Mouse (Mus musculus) kidney, embryonic 15.5 days (tissue): ENCODE measurements at regions not wholly inside any gene's neighbourhood (a gene's known extent, or its start where the extent isn't known, plus 50 kb on each side); places are given as distances from the start of the nearest gene placed in this dataset.
"Not testable (repeated sequence)": the region's sequence is repeated elsewhere in the genome, so short reads cannot be mapped to it uniquely, and the experiment has no call there.

Experiments used
- ATAC-seq: fragments of 200-750 bp; cut with Nextera tagmentation; replicated peaks from 2 replicates; pipeline ENCODE4 v1.8.0; 2017; ENCODE audit warnings: moderate TSS enrichment; ENCODE audit not compliant: low FRiP score
- H3K27ac ChIP-seq: fragments of 300-500 bp; sonication (generic); 2 replicates; pipeline ENCODE4 v1.5.1; 2015; ENCODE audit warnings: mild to moderate bottlenecking, inconsistent platforms
- H3K27me3 ChIP-seq: fragments of 300-500 bp; sonication (generic); 2 replicates; pipeline ENCODE4 v1.6.1; 2015; ENCODE audit warnings: inconsistent platforms
- H3K36me3 ChIP-seq: fragments of 300-500 bp; sonication (generic); 2 replicates; pipeline ENCODE4 v1.6.1; 2015; ENCODE audit warnings: inconsistent platforms
- H3K4me1 ChIP-seq: fragments of 300-500 bp; sonication (generic); 2 replicates; pipeline ENCODE4 v1.6.1; 2015; ENCODE audit warnings: inconsistent platforms
- H3K4me2 ChIP-seq: fragments of 300-500 bp; sonication (generic); 2 replicates; pipeline ENCODE4 v1.6.1; 2015; ENCODE audit warnings: moderate library complexity, mild to moderate bottlenecking, inconsistent platforms
- H3K4me3 ChIP-seq: fragments of 300-500 bp; sonication (generic); replicated peaks from 2 replicates; pipeline ENCODE4 v1.5.1; 2015; ENCODE audit warnings: mild to moderate bottlenecking, inconsistent platforms
- H3K9ac ChIP-seq: fragments of 300-500 bp; sonication (generic); 2 replicates; pipeline ENCODE4 v1.6.1; 2015; ENCODE audit warnings: mild to moderate bottlenecking, inconsistent platforms
- H3K9me3 ChIP-seq: fragments of 300-500 bp; sonication (generic); replicated peaks from 2 replicates; pipeline ENCODE4 v1.6.1; 2016; ENCODE audit warnings: inconsistent platforms
- WGBS: fragments of 180-500 bp; shearing (Covaris S2); methylation state at CpG from one replicate; pipeline ENCODE4 v1.1.7; 2015; ENCODE audit warnings: mixed read lengths; 5-methylcytosine and 5-hydroxymethylcytosine counted together

DNA sequence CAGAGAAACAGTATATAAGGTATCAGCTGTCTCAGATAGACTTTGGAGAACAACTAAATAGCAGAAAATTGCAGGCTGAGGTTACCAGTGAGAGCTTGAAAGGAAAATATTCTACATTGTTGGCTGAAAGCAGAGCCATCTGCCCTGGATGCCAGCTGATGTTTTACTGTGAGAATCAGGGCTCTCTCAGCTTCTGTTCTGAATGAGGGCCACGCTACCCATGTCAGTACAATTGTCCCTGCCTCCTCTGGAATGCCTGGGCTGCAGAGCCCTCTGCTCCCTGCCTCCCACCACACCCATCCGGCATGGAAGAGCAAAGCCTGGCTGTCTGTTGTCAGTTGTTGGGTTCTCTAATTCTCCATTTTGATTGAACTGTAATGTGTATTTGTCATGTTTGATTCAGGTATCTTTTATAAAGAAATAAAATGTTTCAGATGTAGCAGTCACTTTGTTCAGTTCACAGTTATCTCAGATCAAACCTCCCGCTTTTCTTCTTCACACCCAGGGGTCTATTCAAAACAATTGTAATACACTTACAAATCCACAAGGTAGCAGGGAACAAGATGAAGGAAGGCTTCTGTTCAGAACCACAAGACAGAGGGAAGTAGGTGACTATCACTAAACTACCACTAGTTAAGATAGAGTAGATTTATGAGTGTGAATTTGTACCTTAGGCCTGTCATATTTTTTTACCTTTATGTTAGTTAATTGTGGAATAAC, 404.0 kb upstream of the Pou3f2 start:
- no peaks in the 10 kb centered on the region for H3K9me3 ChIP-seq
- H3K9ac ChIP-seq = no peak overlapping the region
- H3K27me3 ChIP-seq = no peaks in the 10 kb centered on the region
- H3K4me3 ChIP-seq = no peak overlapping the region
- WGBS = 50% methylated on average over 3 of the region's 3 CpGs
- ATAC-seq = no peak
- no peaks in the 10 kb centered on the region for H3K4me1 ChIP-seq
- H3K36me3 ChIP-seq = no peaks in the 10 kb centered on the region
- no peak overlapping the region for H3K27ac ChIP-seq
- H3K4me2 ChIP-seq = no peak overlapping the region

DNA sequence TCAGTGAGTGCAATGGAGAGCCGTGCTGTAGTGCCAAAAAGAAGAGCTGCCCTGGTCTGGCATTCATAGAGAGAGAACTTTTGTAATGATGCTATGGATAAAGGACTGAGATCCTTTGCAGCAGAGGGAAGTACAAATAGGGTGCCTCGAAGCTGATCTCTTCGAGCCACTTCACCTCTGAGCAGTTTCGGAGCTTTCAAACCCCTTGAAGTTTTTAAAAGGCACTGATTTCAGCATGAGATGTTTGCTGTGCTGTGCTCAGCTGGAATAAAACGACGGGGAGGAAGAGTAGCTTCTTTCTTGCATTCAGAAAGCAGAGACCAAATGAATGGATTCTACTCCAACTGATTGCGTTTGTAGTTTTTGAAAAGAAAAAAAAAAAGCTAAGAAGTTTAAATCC, 392.5 kb upstream of the Pou3f2 start:
- 33% methylated on average over 7 of the region's 7 CpGs for WGBS
- Histone ChIP-seq H3K9ac (no peak overlapping the region), H3K9me3 (no peaks in the 10 kb centered on the region), H3K4me3 (no peak overlapping the region), H3K4me1 (no peaks in the 10 kb centered on the region), H3K36me3 (no peaks in the 10 kb centered on the region), H3K27me3 (no peaks in the 10 kb centered on the region), H3K4me2 (no peak overlapping the region), H3K27ac (no peak overlapping the region)
- no peak for ATAC-seq

DNA sequence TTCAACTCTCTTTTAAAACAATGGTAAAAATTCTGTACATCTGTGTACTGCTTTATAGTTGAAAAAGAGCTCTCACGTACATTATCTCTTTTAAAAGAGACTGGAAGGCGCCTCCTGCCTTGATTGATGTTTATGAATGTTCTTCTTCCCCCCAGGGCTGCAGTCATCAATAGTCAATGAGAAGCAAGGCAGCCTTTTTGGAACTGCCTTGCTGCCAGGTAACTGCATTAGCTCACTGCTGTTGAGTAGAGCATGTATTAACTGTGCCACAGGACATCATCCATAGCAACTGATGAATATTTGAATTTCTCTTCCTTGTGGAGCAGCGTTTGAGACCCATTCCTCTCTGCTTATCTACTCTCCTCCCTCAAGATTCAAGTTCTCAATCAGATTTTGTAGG, 387.2 kb upstream of the Pou3f2 start:
- Histone ChIP-seq H3K27me3 (no peaks in the 10 kb centered on the region), H3K4me1 (no peaks in the 10 kb centered on the region), H3K9ac (no peak overlapping the region), H3K4me3 (no peak overlapping the region), H3K27ac (no peak overlapping the region), H3K4me2 (no peak overlapping the region), H3K36me3 (no peaks in the 10 kb centered on the region), H3K9me3 (no peaks in the 10 kb centered on the region)
- ATAC-seq = no peak
- 77% methylated on average over 3 of the region's 3 CpGs for WGBS

DNA sequence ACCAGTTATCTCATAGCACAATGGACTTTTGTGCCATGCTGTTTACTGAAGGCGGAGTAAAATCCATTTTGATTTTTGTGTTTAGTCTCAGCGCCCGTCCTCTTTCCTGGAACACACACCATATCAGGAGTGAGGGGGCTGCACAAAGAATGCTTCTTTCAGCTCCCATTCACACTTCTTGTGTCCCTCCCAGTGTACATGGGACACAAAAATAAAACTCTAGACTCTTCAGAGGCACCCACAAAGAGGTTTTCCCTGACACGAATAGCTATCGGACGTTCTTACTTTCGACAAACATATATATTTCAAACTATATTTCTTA, 347.9 kb upstream of the Pou3f2 start:
- ATAC-seq = no peak
- WGBS = 81% methylated on average over 7 of the region's 7 CpGs
- no peak overlapping the region for H3K4me2 ChIP-seq

DNA sequence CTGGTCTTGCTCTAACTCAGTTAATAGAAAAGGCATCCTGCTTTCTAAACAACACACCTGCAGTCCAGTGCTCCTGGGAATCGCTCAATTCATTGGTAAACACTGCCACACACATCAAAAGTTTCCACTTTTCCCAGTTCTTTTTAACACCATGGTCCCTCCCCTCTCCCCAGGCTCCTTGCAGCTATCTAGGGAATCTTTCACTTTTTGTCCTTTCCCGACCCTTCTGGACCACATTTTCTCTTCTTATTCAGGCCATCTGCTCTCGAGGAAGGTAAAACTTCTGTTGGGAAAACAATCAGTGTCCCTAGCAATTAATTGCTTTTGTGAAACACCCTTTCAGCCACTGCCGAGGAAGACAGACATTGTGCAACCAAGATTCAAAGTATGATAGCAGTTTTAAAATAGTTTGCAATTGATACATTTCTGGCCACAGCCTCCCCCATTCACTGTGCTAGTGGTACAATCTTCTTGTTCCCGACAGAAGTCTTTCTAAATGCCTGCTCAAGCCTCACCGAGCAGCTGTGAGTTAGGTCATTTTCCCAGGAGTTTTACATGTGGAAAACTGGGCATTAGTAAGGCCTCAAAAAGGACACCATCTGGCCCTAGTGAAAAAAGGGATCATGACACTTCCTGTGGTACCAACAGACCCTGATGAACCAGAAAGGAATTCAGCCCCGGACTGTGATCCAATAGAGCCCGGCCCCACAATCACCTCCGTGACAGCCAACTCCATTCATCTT, 347.4 kb upstream of the Pou3f2 start:
- no peak overlapping the region for H3K4me3 ChIP-seq
- no peak overlapping the region for H3K9ac ChIP-seq
- H3K4me1 ChIP-seq = no peaks in the 10 kb centered on the region
- no peaks in the 10 kb centered on the region for H3K36me3 ChIP-seq
- no peaks in the 10 kb centered on the region for H3K27me3 ChIP-seq
- 14% methylated on average over 9 of the region's 9 CpGs for WGBS
- H3K4me2 ChIP-seq = peak overlapping the region; percentile 9; the same call in 1 of the 2 replicates
- H3K27ac ChIP-seq = no peak overlapping the region
- ATAC-seq = no peak
- H3K9me3 ChIP-seq = no peaks in the 10 kb centered on the region

More for the DNA sequence above, 347.9 kb upstream of the Pou3f2 start:
- H3K4me1 ChIP-seq = no peaks in the 10 kb centered on the region
- H3K27ac ChIP-seq = no peak overlapping the region
- no peak overlapping the region for H3K4me3 ChIP-seq
- H3K9ac ChIP-seq = no peak overlapping the region
- H3K9me3 ChIP-seq = no peaks in the 10 kb centered on the region
- no peaks in the 10 kb centered on the region for H3K36me3 ChIP-seq
- H3K27me3 ChIP-seq = no peaks in the 10 kb centered on the region

DNA sequence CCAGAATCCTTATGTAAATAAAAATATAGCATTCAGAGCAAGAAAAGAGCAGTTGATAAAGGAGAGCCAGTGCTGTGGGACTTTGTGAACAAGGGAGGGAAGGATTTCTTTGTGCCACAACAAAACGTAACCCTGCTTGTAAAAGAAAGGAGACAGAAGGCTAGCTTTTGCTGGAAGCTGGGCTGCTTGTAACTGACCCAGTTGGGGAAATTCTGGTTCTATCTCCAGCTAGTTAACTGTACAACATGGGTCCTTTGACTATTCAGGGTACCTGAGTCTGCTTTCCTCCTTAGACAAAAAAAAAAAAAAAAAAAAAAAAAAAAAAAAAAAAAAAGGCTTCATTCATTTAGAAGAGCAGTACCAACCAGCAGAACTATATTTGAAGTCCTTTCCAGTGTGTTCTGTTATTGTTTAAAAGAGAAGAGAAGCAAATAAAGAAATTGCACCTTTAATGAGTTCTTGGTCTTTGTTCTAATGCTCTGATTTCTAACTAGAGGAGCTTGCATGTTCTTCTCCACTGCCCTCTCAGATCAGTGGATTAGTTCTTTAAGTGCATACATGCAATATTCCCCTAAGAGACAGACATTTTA, 345.8 kb upstream of the Pou3f2 start:
- no peak overlapping the region for H3K27ac ChIP-seq
- H3K4me2 ChIP-seq = no peak overlapping the region
- WGBS = 54% methylated on average over 1 of the region's 1 CpGs
- H3K36me3 ChIP-seq = no peaks in the 10 kb centered on the region
- no peak overlapping the region for H3K4me3 ChIP-seq
- H3K9me3 ChIP-seq = no peaks in the 10 kb centered on the region
- no peak overlapping the region for H3K9ac ChIP-seq
- no peaks in the 10 kb centered on the region for H3K4me1 ChIP-seq
- no peaks in the 10 kb centered on the region for H3K27me3 ChIP-seq
- no peak for ATAC-seq

DNA sequence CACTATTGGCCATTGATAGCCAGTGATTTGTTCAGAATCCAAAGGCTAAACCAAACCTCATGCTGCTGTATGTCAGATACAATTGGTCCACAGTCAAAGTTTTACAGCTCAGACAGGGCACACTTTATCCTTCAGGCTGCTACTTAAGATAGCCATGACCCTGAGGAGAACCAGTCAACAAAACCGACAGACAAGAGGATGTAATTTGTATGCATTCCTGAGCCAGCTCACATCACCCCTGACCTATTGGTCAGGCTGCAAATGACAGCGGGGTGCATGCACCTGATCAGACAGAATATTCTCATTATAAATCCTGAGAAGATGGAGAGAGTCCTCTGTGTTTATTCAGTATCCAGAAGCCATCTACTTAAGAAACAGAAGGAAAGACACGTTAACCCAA, 315.5 kb upstream of the Pou3f2 start:
- no peak overlapping the region for H3K4me3 ChIP-seq
- ATAC-seq = no peak
- no peaks in the 10 kb centered on the region for H3K9me3 ChIP-seq
- no peak overlapping the region for H3K4me2 ChIP-seq
- H3K27me3 ChIP-seq = no peaks in the 10 kb centered on the region
- H3K36me3 ChIP-seq = no peaks in the 10 kb centered on the region
- no peaks in the 10 kb centered on the region for H3K4me1 ChIP-seq
- H3K9ac ChIP-seq = no peak overlapping the region
- H3K27ac ChIP-seq = no peak overlapping the region
- WGBS = 28% methylated on average over 3 of the region's 3 CpGs

DNA sequence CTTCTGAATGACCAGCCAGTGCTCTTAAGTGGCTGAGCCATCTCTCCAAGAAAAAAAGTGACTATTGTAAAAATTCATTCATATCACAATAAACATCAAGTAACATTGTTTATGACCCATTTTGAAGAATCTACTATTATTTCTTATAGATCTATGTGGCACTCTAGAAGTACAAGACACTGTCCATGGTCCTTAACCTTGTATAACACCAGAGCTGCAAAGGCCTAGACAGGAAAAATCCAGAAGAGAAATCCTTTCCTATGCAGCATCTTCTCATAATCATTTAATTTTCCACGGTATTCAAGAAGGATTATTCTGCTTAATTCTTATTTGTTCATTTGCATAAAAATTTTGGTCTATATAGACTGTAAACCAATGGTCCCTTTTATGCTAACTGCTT, 304.7 kb upstream of the Pou3f2 start:
- no peak overlapping the region for H3K27ac ChIP-seq
- no peak overlapping the region for H3K4me3 ChIP-seq
- no peaks in the 10 kb centered on the region for H3K36me3 ChIP-seq
- no peaks in the 10 kb centered on the region for H3K9me3 ChIP-seq
- no peaks in the 10 kb centered on the region for H3K27me3 ChIP-seq
- no peak overlapping the region for H3K4me2 ChIP-seq
- WGBS = 68% methylated on average over 1 of the region's 1 CpGs
- ATAC-seq = no peak
- H3K9ac ChIP-seq = no peak overlapping the region
- H3K4me1 ChIP-seq = no peaks in the 10 kb centered on the region

DNA sequence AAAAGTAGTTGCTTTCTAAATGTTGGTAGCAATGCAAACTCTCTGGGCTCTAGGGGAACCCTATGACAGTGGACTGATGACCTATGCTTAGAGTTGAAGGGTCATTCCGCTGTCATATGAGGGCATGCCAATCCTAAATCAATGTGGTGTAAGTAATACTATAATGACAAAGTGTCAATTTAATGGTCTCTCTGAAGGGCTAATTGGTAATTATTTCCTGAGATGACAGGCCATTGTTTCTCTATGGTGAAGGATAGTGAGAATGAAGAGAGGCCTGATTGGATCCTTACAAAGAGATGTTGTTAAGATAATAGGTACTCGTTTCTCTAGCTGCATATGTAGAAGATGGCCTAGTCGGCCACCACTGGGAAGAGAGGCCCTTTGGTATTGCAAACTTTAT, 299.7 kb upstream of the Pou3f2 start:
- no peak overlapping the region for H3K27ac ChIP-seq
- H3K4me2 ChIP-seq = no peak overlapping the region
- ATAC-seq = no peak
- WGBS = 53% methylated on average over 3 of the region's 3 CpGs
- no peak overlapping the region for H3K4me3 ChIP-seq
- H3K9ac ChIP-seq = no peak overlapping the region
- no peaks in the 10 kb centered on the region for H3K4me1 ChIP-seq
- H3K27me3 ChIP-seq = no peaks in the 10 kb centered on the region
- no peaks in the 10 kb centered on the region for H3K9me3 ChIP-seq
- no peaks in the 10 kb centered on the region for H3K36me3 ChIP-seq

DNA sequence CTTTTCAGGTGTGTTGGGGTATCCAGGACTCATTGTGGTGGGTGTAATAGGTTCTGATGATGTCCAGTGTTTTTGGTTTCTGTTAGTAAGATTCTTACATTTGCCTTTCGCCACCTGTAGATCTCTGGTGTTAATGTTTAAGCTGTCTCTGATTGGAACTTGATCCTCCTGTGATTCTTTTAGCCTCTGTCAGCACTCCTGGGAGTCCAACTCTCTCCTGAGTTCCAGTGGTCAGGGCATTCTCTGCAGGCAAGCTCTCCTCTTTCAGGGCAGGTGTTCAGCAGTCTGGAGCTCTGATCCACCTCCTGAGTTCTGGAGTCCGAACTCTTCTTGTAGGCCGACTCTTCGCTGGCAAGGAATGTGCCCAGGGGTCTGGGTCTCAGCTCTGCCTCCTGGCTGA, 274.9 kb upstream of the Pou3f2 start:
- not testable (repeated sequence) for H3K27me3 ChIP-seq, H3K4me2 ChIP-seq, H3K27ac ChIP-seq, ATAC-seq, H3K9me3 ChIP-seq, H3K9ac ChIP-seq, H3K4me1 ChIP-seq, H3K36me3 ChIP-seq, H3K4me3 ChIP-seq
- WGBS = 96% methylated on average over 4 of the region's 4 CpGs
